Mouse (Mus musculus): ENCODE results near the gene Gstt1. TPM values are rescaled to one million over a fixed set of nuclear protein-coding genes. Genes with fewer than 3 reads are reported as not detected.

Gene Gstt1
- total and polyA plus RNA-seq, 3 experiments = 1.3 to 3.8 TPM; not detected in 1

DNA sequence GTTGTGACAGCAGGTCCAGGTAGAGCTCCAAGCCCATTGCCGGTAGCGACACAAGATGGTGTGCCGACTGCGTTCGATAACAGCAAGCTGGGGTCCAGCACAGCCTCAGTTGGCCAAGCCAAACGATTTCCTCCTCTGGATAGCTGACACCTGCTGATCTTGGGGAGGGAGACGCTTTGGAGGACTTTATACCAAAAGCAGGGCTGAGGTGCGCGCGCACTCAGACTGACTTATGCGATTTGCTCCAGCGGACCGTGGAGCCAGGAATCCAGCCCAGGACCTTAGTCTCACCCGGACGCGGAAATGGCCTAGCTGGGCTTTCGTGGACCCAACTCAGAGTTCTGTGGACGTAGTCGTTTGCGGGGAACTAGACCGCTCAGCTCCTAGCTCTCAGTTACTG, 35.9 kb upstream of the Gstt1 start:
- no peaks in the 10 kb centered on the region for H3K27me3 ChIP-seq (ENCODE audit: control insufficient read depth in 1 of 2, insufficient read depth in 2 of 2, low read length in 2 of 2)
- H3K9me3 ChIP-seq (replicated peaks; ENCODE audit: insufficient read depth, low read length) = no peaks in the 10 kb centered on the region
- TF ChIP-seq RCOR1 (IDR thresholded peaks at IDR 0.05; ENCODE audit: low read depth, low read length) = no peak
- TF ChIP-seq NRF1 (IDR thresholded peaks at IDR 0.05; ENCODE audit: insufficient read depth, low read depth, low read length, poor library complexity, severe bottlenecking) = no peak
- TF ChIP-seq RAD21 (IDR thresholded peaks at IDR 0.05; ENCODE audit: low read depth, low read length) = no peak
- no peak for TF ChIP-seq UBTF (IDR thresholded peaks at IDR 0.05; ENCODE audit: borderline replicate concordance, insufficient read depth, low read depth, low read length)
- no peak for TF ChIP-seq EP300 (IDR thresholded peaks at IDR 0.05; ENCODE audit: low read depth in 1 of 2, low read length in 2 of 2)
- no peak for TF ChIP-seq TCF12 (IDR thresholded peaks at IDR 0.05; ENCODE audit: low read depth, low read length)
- no peak for TF ChIP-seq MXI1 (IDR thresholded peaks at IDR 0.05; ENCODE audit: low read depth, low read length)
- no peak overlapping the region for H3K4me3 ChIP-seq (ENCODE audit: control insufficient read depth in 1 of 2, insufficient read depth in 1 of 2, low read depth in 2 of 2, low read length in 2 of 2)
- peaks cover 6 to 27% of the 10 kb centered on the region in 2 experiments for H3K4me1 ChIP-seq (ENCODE audit: control insufficient read depth in 1 of 2, insufficient read depth in 2 of 2, low read length in 2 of 2)
- H3K36me3 ChIP-seq (ENCODE audit: control insufficient read depth in 1 of 2, insufficient read depth in 2 of 2, low read length in 2 of 2) = peaks cover 0 to 27% of the 10 kb centered on the region in 2 experiments; a peak in 2 of 4 replicates
- H3K79me2 ChIP-seq (ENCODE audit: control insufficient read depth, insufficient read depth, low read length, poor library complexity) = no peaks in the 10 kb centered on the region; the same call in 1 of the 2 replicates
- H3K27ac ChIP-seq (ENCODE audit: control insufficient read depth, low read depth, low read length) = no peak overlapping the region
- no peak overlapping the region for H3K9ac ChIP-seq (ENCODE audit: control insufficient read depth, low read depth, low read length, poor library complexity, severe bottlenecking)
- DNase-seq (ENCODE audit: low read depth, low spot score) = no peak

DNA sequence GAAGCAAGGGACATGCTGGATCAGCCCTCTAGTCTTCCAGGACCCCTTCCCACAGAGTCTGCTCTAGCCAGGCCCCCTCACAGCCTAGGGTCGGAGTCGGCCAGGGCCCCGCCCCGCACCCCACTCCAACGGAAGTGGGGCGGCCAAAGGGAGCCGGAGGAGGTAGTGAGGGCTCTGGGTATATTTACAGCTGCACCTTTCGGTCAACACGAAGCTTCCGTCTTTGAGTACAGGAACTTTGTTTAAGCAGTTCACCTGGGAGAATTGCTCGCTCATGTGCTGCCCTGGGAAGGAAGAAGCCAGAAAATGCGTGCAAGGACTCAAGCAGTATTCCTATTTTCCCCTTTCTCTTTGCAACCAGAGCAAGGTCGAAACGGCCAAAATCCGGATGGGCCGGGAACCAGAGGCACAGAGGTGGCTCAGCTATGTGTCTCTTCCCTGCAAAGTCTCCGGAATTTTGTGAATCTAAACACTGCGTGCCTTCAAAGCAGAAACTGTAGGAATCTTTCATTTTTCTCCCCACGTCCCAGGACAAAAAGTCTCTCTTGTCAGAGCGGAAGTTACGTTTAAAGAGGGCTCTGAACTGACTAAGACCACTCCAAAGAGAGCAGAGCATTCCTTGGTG, 35.2 kb upstream of the Gstt1 start:
- Histone ChIP-seq H3K4me1 (ENCODE audit: control insufficient read depth in 1 of 2, insufficient read depth in 2 of 2, low read length in 2 of 2) (peaks cover 6 to 30% of the 10 kb centered on the region in 2 experiments), H3K4me3 (ENCODE audit: control insufficient read depth in 1 of 2, insufficient read depth in 1 of 2, low read depth in 2 of 2, low read length in 2 of 2) (no peak overlapping the region), H3K9ac (ENCODE audit: control insufficient read depth, low read depth, low read length, poor library complexity, severe bottlenecking) (no peak overlapping the region), H3K27me3 (ENCODE audit: control insufficient read depth in 1 of 2, insufficient read depth in 2 of 2, low read length in 2 of 2) (no peaks in the 10 kb centered on the region), H3K9me3 (replicated peaks; ENCODE audit: insufficient read depth, low read length) (no peaks in the 10 kb centered on the region), H3K36me3 (ENCODE audit: control insufficient read depth in 1 of 2, insufficient read depth in 2 of 2, low read length in 2 of 2) (peaks cover 0 to 34% of the 10 kb centered on the region in 2 experiments; a peak in 2 of 4 replicates), H3K79me2 (ENCODE audit: control insufficient read depth, insufficient read depth, low read length, poor library complexity) (no peaks in the 10 kb centered on the region; the same call in 1 of the 2 replicates), H3K27ac (ENCODE audit: control insufficient read depth, low read depth, low read length) (no peak overlapping the region)
- DNase-seq (ENCODE audit: low read depth, low spot score) = no peak
- TF ChIP-seq ELF1 (IDR thresholded peaks at IDR 0.05; ENCODE audit: low read depth, low read length) (no peak), POLR2A (IDR thresholded peaks at IDR 0.05; ENCODE audit: control insufficient read depth in 1 of 2, insufficient read depth in 1 of 2, low read depth in 1 of 2, low read length in 2 of 2, poor library complexity in 1 of 2) (no peak), MYB (IDR thresholded peaks at IDR 0.05; ENCODE audit: low read depth, low read length) (no peak), RCOR1 (IDR thresholded peaks at IDR 0.05; ENCODE audit: low read depth, low read length) (no peak), USF1 (IDR thresholded peaks at IDR 0.05; ENCODE audit: low read depth, low read length) (no peak), TAL1 (IDR thresholded peaks at IDR 0.05; ENCODE audit: low read length) (no peak)

DNA sequence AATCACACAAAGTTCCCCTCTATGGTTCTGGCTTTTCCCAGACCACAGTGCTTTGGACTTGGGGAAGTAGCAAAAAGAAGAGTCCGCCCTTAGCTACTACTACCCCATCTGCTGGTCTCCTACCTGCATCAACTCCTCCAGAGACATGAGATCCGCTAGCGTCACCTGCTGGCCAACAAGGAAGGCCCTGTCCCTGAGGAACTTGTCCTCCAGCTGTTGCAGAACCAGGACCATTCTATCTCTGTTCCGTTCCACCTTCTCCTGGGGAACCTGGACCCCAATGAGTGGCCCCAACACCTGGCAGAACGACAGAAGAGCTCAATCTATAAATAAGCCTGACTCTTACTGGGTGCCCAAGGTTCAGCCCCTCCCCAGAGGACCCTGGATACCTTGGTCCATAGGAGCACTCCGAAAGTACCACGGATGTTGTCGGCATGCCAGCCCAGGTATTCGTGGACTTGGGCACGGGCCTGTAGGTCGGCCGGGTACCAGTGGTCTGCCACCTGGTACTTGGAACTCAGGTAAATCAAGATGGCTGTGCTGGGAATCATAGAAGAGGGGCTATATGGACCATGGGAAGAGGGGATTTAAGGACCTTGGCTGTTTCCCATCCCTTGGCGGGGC, 34.0 kb upstream of the Gstt1 start:
- TF ChIP-seq CTCF (IDR thresholded peaks at IDR 0.05 in 2 of 3, conservative IDR thresholded peaks at IDR 0.05 in 1 of 3; ENCODE audit: control insufficient read depth in 1 of 3, insufficient read depth in 1 of 3, low read depth in 2 of 3, low read length in 3 of 3, poor library complexity in 1 of 3, severe bottlenecking in 1 of 3) (peak; percentile 88 to 100 (median 96)), NRF1 (IDR thresholded peaks at IDR 0.05; ENCODE audit: insufficient read depth, low read depth, low read length, poor library complexity, severe bottlenecking) (0 out of 2 replicates have a peak, but pooled peaks have one; percentile 14), MXI1 (IDR thresholded peaks at IDR 0.05; ENCODE audit: low read depth, low read length) (peak; percentile 44; the same call in 1 of the 2 replicates), SIN3A (IDR thresholded peaks at IDR 0.05; ENCODE audit: low read length) (no peak), RAD21 (IDR thresholded peaks at IDR 0.05; ENCODE audit: low read depth, low read length) (peak; percentile 87), ELF1 (IDR thresholded peaks at IDR 0.05; ENCODE audit: low read depth, low read length) (no peak), ZC3H11A (IDR thresholded peaks at IDR 0.05; ENCODE audit: low read depth, low read length) (peak; percentile 88), SMC3 (IDR thresholded peaks at IDR 0.05; ENCODE audit: low read depth, low read length) (peak; percentile 97), ZNF384 (IDR thresholded peaks at IDR 0.05; ENCODE audit: low read depth, low read length) (peak; percentile 43; the same call in 1 of the 2 replicates)
- Histone ChIP-seq H3K27ac (ENCODE audit: control insufficient read depth, low read depth, low read length) (no peak overlapping the region), H3K79me2 (ENCODE audit: control insufficient read depth, insufficient read depth, low read length, poor library complexity) (no peaks in the 10 kb centered on the region; the same call in 1 of the 2 replicates), H3K27me3 (ENCODE audit: control insufficient read depth in 1 of 2, insufficient read depth in 2 of 2, low read length in 2 of 2) (no peaks in the 10 kb centered on the region), H3K9ac (ENCODE audit: control insufficient read depth, low read depth, low read length, poor library complexity, severe bottlenecking) (no peak overlapping the region), H3K9me3 (replicated peaks; ENCODE audit: insufficient read depth, low read length) (no peaks in the 10 kb centered on the region), H3K4me1 (ENCODE audit: control insufficient read depth in 1 of 2, insufficient read depth in 2 of 2, low read length in 2 of 2) (peaks cover 3 to 34% of the 10 kb centered on the region in 2 experiments), H3K4me3 (ENCODE audit: control insufficient read depth in 1 of 2, insufficient read depth in 1 of 2, low read depth in 2 of 2, low read length in 2 of 2) (no peak overlapping the region), H3K36me3 (ENCODE audit: control insufficient read depth in 1 of 2, insufficient read depth in 2 of 2, low read length in 2 of 2) (peaks cover 0 to 36% of the 10 kb centered on the region in 2 experiments; a peak in 2 of 4 replicates)
- DNase-seq (ENCODE audit: low read depth, low spot score) = peak; percentile 87

Data from MEL (cell line).